Comparison of ENCODE assay signal across 8 mouse cellular contexts in the genomic region with DNA sequence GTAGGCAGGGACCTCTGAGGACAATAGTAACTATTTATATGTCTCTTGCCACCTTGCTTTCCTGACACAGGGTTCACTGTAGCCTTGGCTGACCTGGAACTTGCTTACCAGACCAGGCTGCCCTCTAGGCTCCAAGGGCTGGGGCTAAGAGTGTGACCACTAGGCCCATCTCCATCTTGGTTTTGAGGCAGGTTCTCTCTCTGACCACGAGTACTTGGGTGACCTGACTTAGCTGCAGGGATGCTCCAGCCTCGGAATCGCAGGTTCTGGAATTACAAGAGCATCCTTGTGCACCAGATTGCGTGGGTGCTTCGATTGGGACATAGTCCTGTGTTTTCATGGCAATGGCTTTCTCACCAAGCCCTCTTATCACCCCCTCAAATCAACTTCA. TPM values are rescaled to one million over a fixed set of nuclear protein-coding genes. Genes with fewer than 3 reads are reported as not detected.
DNase-seq lines count a peak whose midpoint lies in the region; ATAC-seq and TF ChIP-seq lines count a peak whose summit lies in the region.

No protein-coding gene starts in this region.

- TF ChIP-seq EP300 in lung, postnatal 0 days (IDR thresholded peaks at IDR 0.05): no peak

- no peak for ATAC-seq in heart, embryonic 12.5 days (ENCODE audit: insufficient number of reproducible peaks, low FRiP score)
- ATAC-seq in lung, postnatal 0 days: no peak
- no peak for ATAC-seq in embryonic facial prominence, embryonic 15.5 days (ENCODE audit: insufficient number of reproducible peaks, low FRiP score, low TSS enrichment, low read depth)
- ATAC-seq in midbrain, embryonic 15.5 days (replicated peaks): no peak

- intact Hi-C loops in heart, postnatal 10 days (cut with DNase I): loop anchor here (5.0 kb wide), 1 partner anchor 65 kb away; the partner anchor contains the start of gene Cnn2

- peak overlapping the region; percentile 49 for H3K9ac ChIP-seq in heart, embryonic 12.5 days
- H3K9ac ChIP-seq in lung, postnatal 0 days (replicated peaks; ENCODE audit: low read depth): no peak overlapping the region
- no peak overlapping the region for H3K9ac ChIP-seq in embryonic facial prominence, embryonic 15.5 days
- no peak overlapping the region for H3K9ac ChIP-seq in midbrain, embryonic 15.5 days

- 84% methylated on average over 5 of the region's 5 CpGs for WGBS in heart, embryonic 12.5 days
- WGBS in lung, postnatal 0 days: 84% methylated on average over 5 of the region's 5 CpGs
- 80% methylated on average over 5 of the region's 5 CpGs for WGBS in embryonic facial prominence, embryonic 15.5 days
- WGBS in midbrain, embryonic 15.5 days: 83% methylated on average over 5 of the region's 5 CpGs

- no peak overlapping the region for H3K4me3 ChIP-seq in heart, embryonic 12.5 days
- H3K4me3 ChIP-seq in lung, postnatal 0 days (ENCODE audit: low read depth, low read length): no peak overlapping the region
- H3K4me3 ChIP-seq in embryonic facial prominence, embryonic 15.5 days (replicated peaks): no peak overlapping the region
- no peak overlapping the region for H3K4me3 ChIP-seq in midbrain, embryonic 15.5 days

- no peaks in the 10 kb centered on the region for H3K27me3 ChIP-seq in heart, embryonic 12.5 days (replicated peaks)
- no peaks in the 10 kb centered on the region for H3K27me3 ChIP-seq in lung, postnatal 0 days (replicated peaks; ENCODE audit: insufficient read depth, low read length)
- H3K27me3 ChIP-seq in embryonic facial prominence, embryonic 15.5 days: no peaks in the 10 kb centered on the region
- no peaks in the 10 kb centered on the region for H3K27me3 ChIP-seq in midbrain, embryonic 15.5 days (replicated peaks)

- no peak for TF ChIP-seq CTCF in lung, postnatal 0 days (IDR thresholded peaks at IDR 0.05)

- no peaks in the 10 kb centered on the region for H3K9me3 ChIP-seq in heart, embryonic 12.5 days (replicated peaks)
- no peaks in the 10 kb centered on the region for H3K9me3 ChIP-seq in lung, postnatal 0 days (ENCODE audit: low read length)
- no peaks in the 10 kb centered on the region for H3K9me3 ChIP-seq in embryonic facial prominence, embryonic 15.5 days (replicated peaks)
- H3K9me3 ChIP-seq in midbrain, embryonic 15.5 days: no peaks in the 10 kb centered on the region

- peaks cover 58% of the 10 kb centered on the region for H3K4me1 ChIP-seq in heart, embryonic 12.5 days (replicated peaks)
- peaks cover 29% of the 10 kb centered on the region for H3K4me1 ChIP-seq in lung, postnatal 0 days (ENCODE audit: insufficient read depth, low read depth, low read length)
- H3K4me1 ChIP-seq in embryonic facial prominence, embryonic 15.5 days: peaks cover 46% of the 10 kb centered on the region
- H3K4me1 ChIP-seq in midbrain, embryonic 15.5 days: peaks cover 28% of the 10 kb centered on the region

- no peak overlapping the region for H3K4me2 ChIP-seq in heart, embryonic 12.5 days
- H3K4me2 ChIP-seq in lung, postnatal 0 days (replicated peaks; ENCODE audit: low read depth, low read length): no peak overlapping the region
- H3K4me2 ChIP-seq in embryonic facial prominence, embryonic 15.5 days (replicated peaks): no peak overlapping the region
- H3K4me2 ChIP-seq in midbrain, embryonic 15.5 days: no peak overlapping the region

- H3K36me3 ChIP-seq in heart, embryonic 12.5 days: peaks cover 20% of the 10 kb centered on the region
- H3K36me3 ChIP-seq in lung, postnatal 0 days (ENCODE audit: insufficient read depth, low read length): peaks cover 11% of the 10 kb centered on the region; the same call in 1 of the 2 replicates
- H3K36me3 ChIP-seq in embryonic facial prominence, embryonic 15.5 days: peaks cover 19% of the 10 kb centered on the region
- H3K36me3 ChIP-seq in midbrain, embryonic 15.5 days (replicated peaks): peaks cover 13% of the 10 kb centered on the region; the same call in 1 of the 2 replicates

- H3K27ac ChIP-seq in heart, embryonic 12.5 days (ENCODE audit: poor library complexity, severe bottlenecking): peak overlapping the region; percentile 74
- peak overlapping the region; percentile 90 for H3K27ac ChIP-seq in lung, postnatal 0 days (ENCODE audit: low read length)
- peak overlapping the region; percentile 55 for H3K27ac ChIP-seq in embryonic facial prominence, embryonic 15.5 days (replicated peaks)
- H3K27ac ChIP-seq in midbrain, embryonic 15.5 days: 0 out of 2 replicates have a peak overlapping the region, but pooled peaks have one; percentile 11

- no peak for DNase-seq in heart, postnatal 10 days
- DNase-seq in lung, postnatal 0 days (ENCODE audit: low spot score): no peak
- DNase-seq in lung, adult 18-20 months: no peak
- no peak for DNase-seq in yolk sac, embryonic 10.5 days (ENCODE audit: low spot score)
- DNase-seq in thymus, postnatal 4 days: no peak

RNA-seq across cellular contexts. Expression of gene Gpx4, which starts 5.4 kb away (rescaled TPM):
- 677 and 717 TPM in 2 replicates for polyA plus RNA-seq in heart, embryonic 12.5 days (2016; fragmentation: Nextera tagmentation; extraction: Ambion mirVana)
- 100 to 1,000 TPM; 551 to 562 TPM for total RNA-seq in heart, postnatal 10 days (2021)
- polyA plus RNA-seq in lung, postnatal 0 days (2015; fragmentation: Nextera tagmentation; extraction: Ambion mirVana): 1,058 and 1,082 TPM in 2 replicates
- polyA plus RNA-seq in embryonic facial prominence, embryonic 15.5 days (2015; fragmentation: Nextera tagmentation; extraction: Ambion mirVana): 503 and 528 TPM in 2 replicates
- polyA plus RNA-seq in midbrain, embryonic 15.5 days (2015; fragmentation: Nextera tagmentation; extraction: Ambion mirVana): 522 and 546 TPM in 2 replicates

RNA-seq across cellular contexts. Expression of gene Polr2e, which starts 12.8 kb away (rescaled TPM):
- 132 and 135 TPM in 2 replicates for polyA plus RNA-seq in heart, embryonic 12.5 days (2016; fragmentation: Nextera tagmentation; extraction: Ambion mirVana)
- total RNA-seq in heart, postnatal 10 days (2021): 10 to 100 TPM; 79.0 to 79.1 TPM
- polyA plus RNA-seq in lung, postnatal 0 days (2015; fragmentation: Nextera tagmentation; extraction: Ambion mirVana): 178 and 202 TPM in 2 replicates
- 218 and 221 TPM in 2 replicates for polyA plus RNA-seq in embryonic facial prominence, embryonic 15.5 days (2015; fragmentation: Nextera tagmentation; extraction: Ambion mirVana)
- polyA plus RNA-seq in midbrain, embryonic 15.5 days (2015; fragmentation: Nextera tagmentation; extraction: Ambion mirVana): 132 and 148 TPM in 2 replicates

RNA-seq across cellular contexts. Expression of gene Arhgap45, which starts 35.9 kb away (rescaled TPM):
- polyA plus RNA-seq in heart, embryonic 12.5 days (2016; fragmentation: Nextera tagmentation; extraction: Ambion mirVana): 7.5 and 8.5 TPM in 2 replicates
- total RNA-seq in heart, postnatal 10 days (2021): 1 to 10 TPM; 5.0 to 6.1 TPM
- polyA plus RNA-seq in lung, postnatal 0 days (2015; fragmentation: Nextera tagmentation; extraction: Ambion mirVana): 20.1 and 22.2 TPM in 2 replicates
- polyA plus RNA-seq in embryonic facial prominence, embryonic 15.5 days (2015; fragmentation: Nextera tagmentation; extraction: Ambion mirVana): 5.1 and 6.2 TPM in 2 replicates
- polyA plus RNA-seq in midbrain, embryonic 15.5 days (2015; fragmentation: Nextera tagmentation; extraction: Ambion mirVana): 1.9 and 2.2 TPM in 2 replicates

RNA-seq across cellular contexts. Expression of gene Sbno2, which starts 53.0 kb away (rescaled TPM):
- polyA plus RNA-seq in heart, embryonic 12.5 days (2016; fragmentation: Nextera tagmentation; extraction: Ambion mirVana): 13.0 and 14.6 TPM in 2 replicates
- 10 to 100 TPM; 15.1 to 17.6 TPM for total RNA-seq in heart, postnatal 10 days (2021)
- 17.5 and 26.4 TPM in 2 replicates for polyA plus RNA-seq in lung, postnatal 0 days (2015; fragmentation: Nextera tagmentation; extraction: Ambion mirVana)
- 19.4 and 19.8 TPM in 2 replicates for polyA plus RNA-seq in embryonic facial prominence, embryonic 15.5 days (2015; fragmentation: Nextera tagmentation; extraction: Ambion mirVana)
- polyA plus RNA-seq in midbrain, embryonic 15.5 days (2015; fragmentation: Nextera tagmentation; extraction: Ambion mirVana): 13.8 and 16.8 TPM in 2 replicates

RNA-seq across cellular contexts. Expression of gene Abca7, which starts 56.1 kb away (rescaled TPM):
- 4.5 and 5.1 TPM in 2 replicates for polyA plus RNA-seq in heart, embryonic 12.5 days (2016; fragmentation: Nextera tagmentation; extraction: Ambion mirVana)
- 1 to 10 TPM; 7.8 to 8.2 TPM for total RNA-seq in heart, postnatal 10 days (2021)
- 5.5 and 6.5 TPM in 2 replicates for polyA plus RNA-seq in lung, postnatal 0 days (2015; fragmentation: Nextera tagmentation; extraction: Ambion mirVana)
- 3.7 and 4.0 TPM in 2 replicates for polyA plus RNA-seq in embryonic facial prominence, embryonic 15.5 days (2015; fragmentation: Nextera tagmentation; extraction: Ambion mirVana)
- polyA plus RNA-seq in midbrain, embryonic 15.5 days (2015; fragmentation: Nextera tagmentation; extraction: Ambion mirVana): 4.4 and 4.8 TPM in 2 replicates

Comparison
In these comparisons a context has a peak if more than half of its experiments do, and no peak if none do; other contexts are left out.
1. H3K27ac ChIP-seq: peak in every context shown above with its lines; median percentile 90 in lung, postnatal 0 days; 74 in heart, embryonic 12.5 days; 55 in embryonic facial prominence, embryonic 15.5 days; 11 in midbrain, embryonic 15.5 days.